Mouse (Mus musculus): ENCODE measurements at regions not wholly inside any gene's neighbourhood (a gene's known extent, or its start where the extent isn't known, plus 50 kb on each side); places are given as distances from the start of the nearest gene placed in this dataset.

DNA sequence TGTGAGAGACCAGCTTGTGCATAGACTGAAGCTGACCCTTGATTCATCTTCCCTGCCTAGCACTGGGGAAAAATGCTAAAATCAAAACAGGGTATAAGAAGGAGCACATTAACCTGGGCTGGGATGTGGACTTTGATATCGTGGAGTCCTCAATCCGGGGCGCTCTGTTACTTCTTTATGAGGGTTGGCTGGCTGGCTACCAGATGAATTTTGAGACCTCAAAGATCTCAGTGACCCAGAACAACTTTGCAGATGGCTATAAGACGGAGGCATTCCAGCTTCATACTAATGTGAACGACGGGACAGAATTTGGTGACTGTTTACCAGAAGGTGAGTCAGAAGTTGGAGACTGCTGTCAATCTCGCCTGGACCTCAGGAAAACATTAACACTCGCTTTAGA, 161.5 kb downstream of the AI429214 start:
- H3K4me2 ChIP-seq (ENCODE audit: low read depth, low read length): no peak overlapping the region
- no peaks in the 10 kb centered on the region for H3K9me3 ChIP-seq (replicated peaks; ENCODE audit: control insufficient read depth, low read length)
- no peaks in the 10 kb centered on the region for H3K4me1 ChIP-seq (ENCODE audit: control insufficient read depth, insufficient read depth)
- no peak for TF ChIP-seq EP300 (IDR thresholded peaks at IDR 0.05; ENCODE audit: low read depth)
- no peak for TF ChIP-seq CTCF (IDR thresholded peaks at IDR 0.05; ENCODE audit: low read depth)
- ATAC-seq (ENCODE audit: insufficient read depth, low read depth) (no peak), DNase-seq (ENCODE audit: low spot score) (no peak)
- no peaks in the 10 kb centered on the region for H3K27me3 ChIP-seq (ENCODE audit: control insufficient read depth, insufficient read depth, low read length)
- H3K36me3 ChIP-seq (replicated peaks; ENCODE audit: control insufficient read depth, insufficient read depth, low read length): no peaks in the 10 kb centered on the region
- H3K4me3 ChIP-seq (ENCODE audit: low read depth, low read length): no peak overlapping the region
- H3K9ac ChIP-seq (replicated peaks; ENCODE audit: low read depth, low read length): no peak overlapping the region
- WGBS: 83% methylated on average over 8 of the region's 8 CpGs
- no peak overlapping the region for H3K27ac ChIP-seq (ENCODE audit: low read depth)

DNA sequence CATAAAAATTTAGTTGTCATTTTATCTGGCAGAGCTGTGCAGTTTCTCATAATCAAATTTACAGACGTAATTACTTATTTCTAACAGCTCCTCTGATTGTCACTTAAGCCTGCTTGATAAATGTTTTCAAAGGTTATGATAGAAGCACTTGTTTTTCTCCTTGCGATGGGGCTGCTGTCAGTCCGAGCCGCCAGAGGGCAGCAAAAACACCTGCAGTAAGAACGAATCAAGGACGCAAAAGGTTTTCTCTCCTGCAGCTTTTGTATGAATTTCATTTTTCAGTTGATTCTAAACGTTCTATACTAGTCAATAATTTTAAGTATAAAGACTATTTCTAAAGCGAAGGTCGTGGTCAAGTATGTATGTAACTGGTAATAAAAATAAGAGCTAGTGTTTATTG, 166.1 kb downstream of the AI429214 start:
- Histone ChIP-seq H3K4me1 (ENCODE audit: control insufficient read depth, insufficient read depth) (no peaks in the 10 kb centered on the region), H3K36me3 (replicated peaks; ENCODE audit: control insufficient read depth, insufficient read depth, low read length) (no peaks in the 10 kb centered on the region), H3K27me3 (ENCODE audit: control insufficient read depth, insufficient read depth, low read length) (no peaks in the 10 kb centered on the region), H3K4me3 (ENCODE audit: low read depth, low read length) (no peak overlapping the region), H3K9me3 (replicated peaks; ENCODE audit: control insufficient read depth, low read length) (no peaks in the 10 kb centered on the region), H3K9ac (replicated peaks; ENCODE audit: low read depth, low read length) (no peak overlapping the region), H3K27ac (ENCODE audit: low read depth) (no peak overlapping the region), H3K4me2 (ENCODE audit: low read depth, low read length) (no peak overlapping the region)
- DNase-seq (ENCODE audit: low spot score): peak; percentile 78
- 8% methylated on average over 9 of the region's 9 CpGs for WGBS
- TF ChIP-seq CTCF (IDR thresholded peaks at IDR 0.05; ENCODE audit: low read depth): peak; percentile 73
- no peak for TF ChIP-seq EP300 (IDR thresholded peaks at IDR 0.05; ENCODE audit: low read depth)
- no peak for ATAC-seq (ENCODE audit: insufficient read depth, low read depth)

DNA sequence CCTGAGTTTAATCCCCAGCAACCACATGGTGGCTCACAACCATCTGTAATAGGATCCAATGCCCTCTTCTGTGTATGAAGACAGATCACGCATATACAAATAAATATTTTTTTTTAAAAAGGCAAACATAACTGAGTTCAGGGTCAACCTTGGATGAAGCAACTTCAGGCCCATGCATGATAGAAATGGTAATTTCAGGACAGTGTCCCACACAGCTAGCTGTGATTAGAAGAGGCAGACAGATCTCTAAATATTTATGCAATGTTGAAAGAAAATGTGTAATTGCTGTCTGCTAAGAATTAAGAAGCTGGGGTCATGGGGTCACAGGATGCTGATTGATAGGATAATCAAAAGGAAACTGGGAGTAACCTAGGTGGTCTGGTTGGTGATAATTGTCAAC, 203.5 kb downstream of the AI429214 start:
- TF ChIP-seq CTCF (IDR thresholded peaks at IDR 0.05; ENCODE audit: low read depth) (no peak), EP300 (IDR thresholded peaks at IDR 0.05; ENCODE audit: low read depth) (no peak)
- H3K4me1 ChIP-seq (ENCODE audit: control insufficient read depth, insufficient read depth): no peaks in the 10 kb centered on the region
- ATAC-seq (ENCODE audit: insufficient read depth, low read depth) (no peak), DNase-seq (ENCODE audit: low spot score) (no peak)
- no peak overlapping the region for H3K27ac ChIP-seq (ENCODE audit: low read depth)
- no peak overlapping the region for H3K4me2 ChIP-seq (ENCODE audit: low read depth, low read length)
- H3K36me3 ChIP-seq (replicated peaks; ENCODE audit: control insufficient read depth, insufficient read depth, low read length): no peaks in the 10 kb centered on the region
- H3K4me3 ChIP-seq (ENCODE audit: low read depth, low read length): no peak overlapping the region
- WGBS: 78% methylated on average over 1 of the region's 1 CpGs
- no peak overlapping the region for H3K9ac ChIP-seq (replicated peaks; ENCODE audit: low read depth, low read length)
- H3K27me3 ChIP-seq (ENCODE audit: control insufficient read depth, insufficient read depth, low read length): no peaks in the 10 kb centered on the region
- H3K9me3 ChIP-seq (replicated peaks; ENCODE audit: control insufficient read depth, low read length): no peaks in the 10 kb centered on the region

DNA sequence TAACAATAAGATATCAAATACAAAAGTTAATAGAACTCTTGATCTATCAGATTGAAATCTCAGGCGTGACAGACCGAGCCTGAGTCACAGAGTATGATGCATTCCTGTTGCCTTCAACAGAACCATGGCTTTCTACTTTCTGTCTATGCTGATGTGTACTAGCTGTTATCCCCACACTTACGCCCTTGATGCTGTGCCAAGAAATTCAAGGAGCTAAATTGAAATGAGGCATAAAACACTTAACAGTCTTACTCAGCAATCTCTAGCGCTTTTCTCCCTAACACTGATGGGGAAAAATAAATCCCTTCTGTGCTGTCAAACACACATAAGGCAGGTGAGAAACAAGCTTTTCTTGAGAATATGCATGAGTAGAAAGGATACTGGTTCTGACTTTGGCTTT, 222.5 kb downstream of the AI429214 start:
- Histone ChIP-seq H3K9me3 (replicated peaks; ENCODE audit: control insufficient read depth, low read length) (no peaks in the 10 kb centered on the region), H3K4me3 (ENCODE audit: low read depth, low read length) (no peak overlapping the region), H3K9ac (replicated peaks; ENCODE audit: low read depth, low read length) (no peak overlapping the region), H3K4me1 (ENCODE audit: control insufficient read depth, insufficient read depth) (no peaks in the 10 kb centered on the region), H3K4me2 (ENCODE audit: low read depth, low read length) (no peak overlapping the region), H3K27ac (ENCODE audit: low read depth) (no peak overlapping the region), H3K27me3 (ENCODE audit: control insufficient read depth, insufficient read depth, low read length) (no peaks in the 10 kb centered on the region), H3K36me3 (replicated peaks; ENCODE audit: control insufficient read depth, insufficient read depth, low read length) (no peaks in the 10 kb centered on the region)
- DNase-seq (ENCODE audit: low spot score) (no peak), ATAC-seq (ENCODE audit: insufficient read depth, low read depth) (no peak)
- WGBS: 56% methylated on average over 4 of the region's 4 CpGs
- TF ChIP-seq CTCF (IDR thresholded peaks at IDR 0.05; ENCODE audit: low read depth) (no peak), EP300 (IDR thresholded peaks at IDR 0.05; ENCODE audit: low read depth) (no peak)

DNA sequence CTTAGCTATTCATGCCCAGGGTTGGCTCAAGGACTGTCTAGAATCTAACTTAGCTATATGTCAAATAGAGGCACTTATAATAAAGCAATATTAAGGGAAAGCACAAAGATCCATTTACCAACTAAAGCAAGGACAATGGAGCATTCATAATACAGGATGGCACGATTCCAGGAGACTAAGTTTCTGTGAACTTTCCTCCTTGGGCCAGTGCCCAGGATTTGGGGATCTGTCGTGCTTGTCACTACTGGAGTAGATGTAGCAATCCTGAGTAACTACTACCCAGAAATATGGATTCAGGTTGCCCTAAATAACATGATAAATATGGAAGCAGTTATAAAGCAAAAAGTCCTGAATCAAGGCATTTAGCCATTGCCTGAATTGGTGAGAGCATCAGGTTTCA, 233.7 kb downstream of the AI429214 start:
- Histone ChIP-seq H3K9me3 (replicated peaks; ENCODE audit: control insufficient read depth, low read length) (no peaks in the 10 kb centered on the region), H3K27me3 (ENCODE audit: control insufficient read depth, insufficient read depth, low read length) (no peaks in the 10 kb centered on the region), H3K36me3 (replicated peaks; ENCODE audit: control insufficient read depth, insufficient read depth, low read length) (no peaks in the 10 kb centered on the region), H3K9ac (replicated peaks; ENCODE audit: low read depth, low read length) (no peak overlapping the region), H3K4me3 (ENCODE audit: low read depth, low read length) (no peak overlapping the region), H3K4me2 (ENCODE audit: low read depth, low read length) (no peak overlapping the region), H3K27ac (ENCODE audit: low read depth) (no peak overlapping the region), H3K4me1 (ENCODE audit: control insufficient read depth, insufficient read depth) (no peaks in the 10 kb centered on the region)
- 58% methylated on average over 2 of the region's 2 CpGs for WGBS
- DNase-seq (ENCODE audit: low spot score) (no peak), ATAC-seq (ENCODE audit: insufficient read depth, low read depth) (no peak)
- TF ChIP-seq CTCF (IDR thresholded peaks at IDR 0.05; ENCODE audit: low read depth): no peak
- TF ChIP-seq EP300 (IDR thresholded peaks at IDR 0.05; ENCODE audit: low read depth): no peak

DNA sequence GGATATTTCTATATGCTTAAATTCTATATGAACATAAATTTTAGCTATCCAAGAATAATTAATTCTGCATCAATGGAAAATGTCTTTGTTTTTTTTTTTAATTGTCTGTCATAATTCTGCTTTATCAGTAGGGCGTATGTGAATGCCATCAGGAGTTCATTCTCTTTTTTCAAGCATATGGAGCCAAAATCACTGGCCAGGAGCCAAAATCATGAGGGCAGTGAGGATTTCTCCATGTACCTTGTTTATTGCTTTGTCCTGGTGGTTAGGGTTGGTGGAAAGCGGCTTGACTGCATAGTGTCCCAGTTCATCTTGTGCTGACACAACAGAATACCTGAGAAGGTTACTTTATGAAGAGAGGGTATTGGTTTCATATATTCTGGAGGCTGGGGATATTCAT, 243.9 kb downstream of the AI429214 start:
- WGBS: 81% methylated on average over 2 of the region's 2 CpGs
- Histone ChIP-seq H3K4me3 (ENCODE audit: low read depth, low read length) (no peak overlapping the region), H3K9me3 (replicated peaks; ENCODE audit: control insufficient read depth, low read length) (no peaks in the 10 kb centered on the region), H3K9ac (replicated peaks; ENCODE audit: low read depth, low read length) (no peak overlapping the region), H3K27me3 (ENCODE audit: control insufficient read depth, insufficient read depth, low read length) (no peaks in the 10 kb centered on the region), H3K36me3 (replicated peaks; ENCODE audit: control insufficient read depth, insufficient read depth, low read length) (no peaks in the 10 kb centered on the region), H3K4me1 (ENCODE audit: control insufficient read depth, insufficient read depth) (no peaks in the 10 kb centered on the region), H3K27ac (ENCODE audit: low read depth) (no peak overlapping the region), H3K4me2 (ENCODE audit: low read depth, low read length) (no peak overlapping the region)
- DNase-seq (ENCODE audit: low spot score): no peak
- no peak for ATAC-seq (ENCODE audit: insufficient read depth, low read depth)
- no peak for TF ChIP-seq EP300 (IDR thresholded peaks at IDR 0.05; ENCODE audit: low read depth)
- no peak for TF ChIP-seq CTCF (IDR thresholded peaks at IDR 0.05; ENCODE audit: low read depth)
